Mouse (Mus musculus): Measurements from ENCODE around the gene Ttc1.

Ttc1 gene

DNA sequence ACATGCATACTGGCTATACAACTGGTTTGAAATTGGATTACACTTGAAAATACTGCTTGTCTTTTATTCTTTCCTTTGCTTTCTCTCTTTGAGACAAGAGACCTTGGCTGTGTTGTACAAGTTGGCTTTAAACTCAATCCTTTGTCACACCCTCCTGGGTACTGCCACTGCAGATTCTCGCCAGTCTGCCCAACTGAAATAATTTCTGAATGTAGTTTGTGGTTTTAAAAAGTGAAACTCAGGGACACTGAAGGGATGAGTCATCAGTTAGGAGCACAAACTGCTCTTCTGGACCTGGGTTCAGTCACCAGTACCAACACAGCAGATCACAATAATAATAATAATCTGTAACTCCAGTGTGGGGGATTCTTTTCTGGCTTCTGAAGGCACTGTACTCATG lies 44.3 kb downstream of the Ttc1 start:
- DNase-seq (ENCODE audit: low read depth) = peak; percentile 16

DNA sequence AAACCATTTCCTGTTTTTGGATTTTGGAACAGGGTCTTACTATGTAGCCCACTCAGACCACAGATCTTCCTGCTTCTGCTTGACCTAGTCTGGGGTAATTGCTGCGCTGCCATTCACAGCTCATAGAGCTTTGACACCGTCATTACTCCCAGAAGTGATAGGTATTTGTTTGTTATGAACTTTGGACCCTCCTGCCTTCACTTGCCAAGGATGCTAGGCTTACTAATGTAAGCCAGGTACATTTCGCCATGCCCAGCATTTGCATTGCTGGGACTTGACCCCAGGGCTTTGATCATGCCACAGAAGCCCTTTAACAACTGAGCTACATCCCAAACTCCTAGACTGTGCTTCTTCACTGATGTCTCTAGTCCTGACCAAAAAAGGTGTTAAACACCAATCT lies 47.5 kb downstream of the Ttc1 start:
- DNase-seq (ENCODE audit: low read depth) = no peak

DNA sequence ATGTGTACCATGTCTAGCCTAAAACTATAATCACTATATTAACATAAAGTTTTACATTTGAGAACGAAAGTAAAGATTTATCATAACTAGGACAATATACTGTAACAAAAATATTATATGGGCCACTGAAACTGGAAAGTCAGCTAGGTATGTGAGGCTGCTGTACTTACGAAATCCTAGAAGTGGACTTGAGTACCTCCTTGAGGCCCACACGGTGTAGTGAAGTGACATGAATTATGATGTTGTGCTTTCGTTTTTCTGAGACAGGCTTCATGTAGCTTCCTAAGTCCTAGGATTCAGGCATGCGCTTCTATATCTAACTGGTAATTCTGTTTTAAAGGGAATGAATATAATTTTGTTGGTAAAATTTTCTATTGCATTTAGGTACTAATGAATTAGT lies 49.2 kb downstream of the Ttc1 start:
- DNase-seq (ENCODE audit: low read depth) = no peak

GRCm38 (mm10) chr11:43696623-43697022 lies 51.2 kb downstream of the Ttc1 start:
- DNase-seq (ENCODE audit: low read depth) = no peak

DNA sequence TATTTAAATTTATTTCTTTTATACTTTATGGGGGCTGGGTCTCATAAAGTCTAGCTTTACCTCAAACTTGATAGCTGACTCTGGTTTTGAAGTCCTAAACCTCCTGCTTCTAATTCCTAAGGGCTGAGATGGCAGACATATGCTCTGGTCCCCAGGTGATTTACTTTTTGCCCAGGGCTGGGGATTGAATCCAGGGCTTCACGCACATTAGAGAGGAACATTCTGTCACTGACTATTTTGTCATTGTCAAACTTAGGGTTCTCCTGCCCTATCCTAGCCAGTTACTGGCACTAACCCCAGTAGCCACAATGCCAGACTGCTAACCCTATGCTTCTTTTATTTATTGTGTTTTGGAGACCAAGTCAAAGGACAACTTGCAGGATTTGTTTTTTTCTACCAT lies 59.0 kb downstream of the Ttc1 start:
- no peak for DNase-seq (ENCODE audit: low read depth)

DNA sequence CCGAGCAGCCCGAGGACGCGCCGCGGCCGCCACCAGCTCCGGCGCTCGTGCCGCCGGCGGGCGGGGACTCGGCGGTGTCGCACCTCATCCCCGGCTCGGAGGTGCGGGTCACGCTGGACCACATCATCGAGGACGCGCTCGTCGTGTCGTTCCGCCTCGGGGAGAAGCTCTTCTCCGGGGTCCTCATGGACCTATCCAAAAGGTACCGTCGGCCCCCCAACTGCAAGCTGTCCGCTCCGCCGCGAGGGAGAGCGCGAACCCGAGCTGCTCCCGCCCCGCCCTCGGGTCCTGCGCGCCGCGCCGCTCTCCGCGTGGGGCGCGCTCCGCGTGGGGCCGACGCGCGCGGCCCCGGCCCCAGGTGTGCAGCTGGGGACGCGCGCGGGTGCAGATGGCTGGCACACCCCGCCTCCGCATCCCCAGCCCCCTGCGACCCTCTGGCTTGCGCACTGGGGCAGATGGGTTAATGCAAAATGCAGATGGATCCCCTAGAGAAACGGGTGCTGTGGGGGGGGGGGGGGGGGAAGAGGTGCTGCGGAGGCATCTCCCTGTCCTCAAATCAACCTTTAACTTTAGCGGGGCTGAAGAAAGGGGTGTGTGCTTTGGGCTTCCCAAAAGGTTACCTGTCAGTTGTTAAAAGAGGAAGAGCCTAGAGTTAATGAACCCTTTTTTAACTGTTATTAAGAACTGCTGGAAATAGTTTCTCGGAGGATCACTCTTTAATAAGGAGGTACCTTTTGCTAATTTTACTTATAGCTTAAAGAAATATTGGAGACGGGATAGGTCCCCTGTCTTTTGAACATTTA lies 65.2 kb downstream of the Ttc1 start:
- no peak for DNase-seq (ENCODE audit: low read depth)

GRCm38 (mm10) chr11:43681472-43682414 lies 66.1 kb downstream of the Ttc1 start, which contains the start of gene Pwwp2a:
Gene Pwwp2a, plus strand, starts transcription at chr11:43681998.
- peak; percentile 100 for DNase-seq (ENCODE audit: low read depth)

All from fibroblast of lung, adult 2 months (primary cell).